Mouse (Mus musculus): ENCODE data around the gene Arl3.

DNA sequence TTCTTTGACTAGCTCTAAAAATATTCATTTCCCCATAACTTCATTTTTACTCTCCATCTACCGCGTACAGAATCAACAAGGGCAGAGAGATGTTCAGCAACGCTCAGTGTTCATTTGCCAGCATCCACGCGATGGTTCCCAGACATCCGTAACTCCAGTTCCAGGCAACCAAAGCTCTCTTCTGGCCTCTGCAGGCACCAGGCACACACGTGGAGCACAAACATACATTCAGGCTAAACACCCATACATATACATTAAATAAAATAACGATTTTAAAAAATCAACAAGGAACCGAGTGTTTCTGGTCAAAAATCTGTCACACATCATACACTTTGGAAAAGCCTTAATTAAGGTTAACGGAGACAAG is 1.1 kb downstream of the Arl3 start:
- TF ChIP-seq CTCF (IDR thresholded peaks at IDR 0.05; ENCODE audit: control insufficient read depth, insufficient read depth, insufficient read length) (no peak), MYOD1 (IDR thresholded peaks at IDR 0.05; ENCODE audit: control insufficient read depth, insufficient read length, low read depth) (no peak), USF1 (IDR thresholded peaks at IDR 0.05; ENCODE audit: low read depth) (no peak)

All from C2C12 (cell line).